Comparison of ENCODE assay signal across 27 mouse cellular contexts in the genomic region with DNA sequence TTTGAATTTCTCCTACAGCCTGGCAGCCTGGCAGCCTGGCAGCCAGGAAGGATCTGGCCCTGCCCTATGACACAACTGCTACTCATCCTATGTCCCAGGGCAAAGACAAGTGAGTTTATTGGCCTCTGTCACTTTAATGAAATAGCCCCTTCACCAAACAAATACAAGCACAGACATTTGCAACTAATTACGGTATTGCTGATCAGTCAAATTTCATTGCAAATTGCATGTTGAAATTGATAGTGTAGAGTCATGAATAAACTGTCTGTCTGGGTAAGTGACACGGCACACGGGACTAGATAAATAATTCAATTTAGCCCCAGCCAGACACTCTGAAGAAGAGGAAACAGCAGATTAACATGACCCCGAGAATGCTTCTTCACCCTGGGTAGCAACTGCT. TPM values are rescaled to one million over a fixed set of nuclear protein-coding genes. Genes with fewer than 3 reads are reported as not detected.
DNase-seq lines count a peak whose midpoint lies in the region; ATAC-seq and TF ChIP-seq lines count a peak whose summit lies in the region.
"Had no signal": no experiment of that assay in that cellular context is flagged by ENCODE, and none has a peak within 500 bp of the region (broad histone marks: within the 10 kb centered on the region; RNA-seq: fewer than 3 reads in every experiment).

No protein-coding gene starts in this region.

- H3K79me3 ChIP-seq in C2C12 (ENCODE audit: low read depth) = no peaks in the 10 kb centered on the region

- H3K4me1 ChIP-seq in limb, embryonic 15.5 days = no peaks in the 10 kb centered on the region
- peaks cover 6% of the 10 kb centered on the region; the same call in 1 of the 2 replicates for H3K4me1 ChIP-seq in limb, embryonic 10.5 days
- H3K4me1 ChIP-seq: heart, embryonic 13.5 days had no signal

- no peak overlapping the region for H3K4me2 ChIP-seq in limb, embryonic 15.5 days
- H3K4me2 ChIP-seq: embryonic facial prominence, embryonic 13.5 days; forebrain, embryonic 12.5 days; forebrain, embryonic 15.5 days; heart, embryonic 13.5 days; hindbrain, embryonic 14.5 days had no signal

- 0 out of 2 replicates have a peak overlapping the region, but pooled peaks have one; percentile 7 for H3K9ac ChIP-seq in limb, embryonic 15.5 days
- H3K9ac ChIP-seq: embryonic facial prominence, embryonic 13.5 days; forebrain, embryonic 12.5 days; forebrain, embryonic 15.5 days; heart, embryonic 13.5 days; hindbrain, embryonic 14.5 days had no signal

- ATAC-seq in limb, embryonic 15.5 days (ENCODE audit: insufficient number of reproducible peaks, low FRiP score, low TSS enrichment, low read depth) = no peak
- ATAC-seq in megakaryocyte progenitor cell, adult 5-6 weeks (replicated peaks; ENCODE audit: poor library complexity) = no peak
- ATAC-seq: forebrain, embryonic 15.5 days; hindbrain, postnatal 0 days; inflammation-experienced regulatory T-cells, adult 6 months; intestine, embryonic 16.5 days had no signal

- no peaks in the 10 kb centered on the region for H3K36me3 ChIP-seq in limb, embryonic 15.5 days
- no peaks in the 10 kb centered on the region for H3K36me3 ChIP-seq in limb, embryonic 10.5 days
- no peaks in the 10 kb centered on the region for H3K36me3 ChIP-seq in C2C12 (ENCODE audit: control insufficient read depth, insufficient read depth)
- H3K36me3 ChIP-seq: embryonic facial prominence, embryonic 10.5 days; embryonic facial prominence, embryonic 13.5 days; forebrain, embryonic 12.5 days; forebrain, embryonic 15.5 days; heart, embryonic 10.5 days; heart, embryonic 13.5 days had no signal

- H3K4me3 ChIP-seq in limb, embryonic 15.5 days = no peak overlapping the region
- H3K4me3 ChIP-seq in limb, embryonic 10.5 days = no peak overlapping the region
- H3K4me3 ChIP-seq in C2C12 (ENCODE audit: insufficient read depth, poor library complexity, severe bottlenecking) = no peak overlapping the region
- H3K4me3 ChIP-seq: embryonic facial prominence, embryonic 10.5 days; embryonic facial prominence, embryonic 13.5 days; erythroblast, embryonic 14.5 days; forebrain, embryonic 12.5 days; forebrain, embryonic 15.5 days; heart, adult 2 months; heart, embryonic 10.5 days; heart, embryonic 13.5 days had no signal

- TF ChIP-seq CTCF in C2C12 (IDR thresholded peaks at IDR 0.05; ENCODE audit: control insufficient read depth, insufficient read depth, insufficient read length) = no peak
- TF ChIP-seq CTCF in brain, embryonic 14.5 days (IDR thresholded peaks at IDR 0.05; ENCODE audit: borderline replicate concordance, extremely low read depth, insufficient read depth, insufficient read length) = no peak

- 19% methylated on average over 4 of the region's 4 CpGs for WGBS in limb, embryonic 15.5 days
- 23% methylated on average over 4 of the region's 4 CpGs for WGBS in limb, embryonic 10.5 days

- no peak overlapping the region for H3ac ChIP-seq in C2C12 (ENCODE audit: control insufficient read depth, insufficient read length, low read depth)

- DNase-seq in limb, embryonic 10.5 days (ENCODE audit: low spot score) = no peak
- DNase-seq in brain, embryonic 14.5 days (ENCODE audit: low read depth) = peak; percentile 3
- DNase-seq in kidney, postnatal 14 days = no peak
- DNase-seq: adrenal gland, adult 2 months; adrenal gland, postnatal 14 days; cerebellum, adult 11-12 months; cerebellum, adult 8-10 months; cerebellum, postnatal 10 days; cerebellum, postnatal 36 days; gastrocnemius, postnatal 25 days; heart, adult 2 months; heart, postnatal 14 days; heart, postnatal 4 days had no signal

- no peak for TF ChIP-seq POLR2A in brain, embryonic 14.5 days (IDR thresholded peaks at IDR 0.05; ENCODE audit: borderline replicate concordance, extremely low read depth, insufficient read depth, insufficient read length, poor library complexity, severe bottlenecking)

- H3K79me2 ChIP-seq in C2C12 (ENCODE audit: control insufficient read depth, insufficient read depth) = no peaks in the 10 kb centered on the region

- H3K27ac ChIP-seq in limb, embryonic 15.5 days = no peak overlapping the region
- no peak overlapping the region for H3K27ac ChIP-seq in limb, embryonic 10.5 days
- H3K27ac ChIP-seq: embryonic facial prominence, embryonic 10.5 days; embryonic facial prominence, embryonic 13.5 days; forebrain, embryonic 12.5 days; forebrain, embryonic 15.5 days; heart, embryonic 10.5 days; heart, embryonic 13.5 days; hindbrain, embryonic 14.5 days; hindbrain, postnatal 0 days had no signal

- no peaks in the 10 kb centered on the region for H3K9me3 ChIP-seq in limb, embryonic 15.5 days
- no peaks in the 10 kb centered on the region for H3K9me3 ChIP-seq in limb, embryonic 10.5 days (replicated peaks)
- H3K9me3 ChIP-seq: embryonic facial prominence, embryonic 10.5 days; embryonic facial prominence, embryonic 13.5 days; forebrain, embryonic 12.5 days; forebrain, embryonic 15.5 days; heart, embryonic 10.5 days; heart, embryonic 13.5 days had no signal

- H3K27me3 ChIP-seq in limb, embryonic 15.5 days = peaks cover 5% of the 10 kb centered on the region; the same call in 1 of the 2 replicates
- peaks cover 24% of the 10 kb centered on the region for H3K27me3 ChIP-seq in limb, embryonic 10.5 days (ENCODE audit: low read depth, poor library complexity, severe bottlenecking)
- no peaks in the 10 kb centered on the region for H3K27me3 ChIP-seq in C2C12 (ENCODE audit: control insufficient read depth, insufficient read depth, insufficient read length)
- H3K27me3 ChIP-seq: forebrain, embryonic 12.5 days; forebrain, embryonic 15.5 days had no signal

TF ChIP-seq in C2C12, 6 proteins besides CTCF, POLR2A, EP300 and RAD21:
- peak; percentile 9 for TF ChIP-seq CEBPB (IDR thresholded peaks at IDR 0.05; ENCODE audit: low read depth)
- TF ChIP-seq MYOG (IDR thresholded peaks at IDR 0.05; ENCODE audit: control insufficient read depth, extremely low read depth, insufficient read length) = no peak
- TF ChIP-seq FOSL1 (IDR thresholded peaks at IDR 0.05; ENCODE audit: insufficient read depth, low read length, poor library complexity, severe bottlenecking) = peak; percentile 46
TF ChIP-seq in C2C12: peak in this region for 2.

RNA-seq across cellular contexts. Expression of a gene that starts 38.6 kb away (rescaled TPM):
- 1.8 and 1.9 TPM in 2 replicates for polyA plus RNA-seq in limb, embryonic 15.5 days (2015; fragmentation: Nextera tagmentation; extraction: Ambion mirVana)
- polyA plus RNA-seq in limb, embryonic 10.5 days (2016; fragmentation: Nextera tagmentation; extraction: Ambion mirVana) = 0.69 and 0.78 TPM in 2 replicates
- 4.0 TPM for polyA plus RNA-seq in C2C12 (2012; fragmentation: generic; extraction: Trizol)
- polyA plus RNA-seq in brain, embryonic 14.5 days (2012; rRNA removed) = 0.93 and 1.1 TPM in 2 replicates
- 5.7 and 7.7 TPM in 2 replicates for total RNA-seq in megakaryocyte progenitor cell, adult 5-6 weeks (2015)
- 6.0 and 7.0 TPM in 2 replicates for total RNA-seq in megakaryocyte progenitor cell, adult 5-6 weeks (2017)
